Mouse (Mus musculus): Measurements from ENCODE around the gene Hist2h3c2. TPM values are rescaled to one million over a fixed set of nuclear protein-coding genes. Genes with fewer than 3 reads are reported as not detected.
"Not testable (repeated sequence)": the region's sequence is repeated elsewhere in the genome, so short reads cannot be mapped to it uniquely, and the experiment has no call there.

The Hist2h3c2 gene
- polyA plus RNA-seq (2014; fragmentation: Nextera tagmentation; extraction: Ambion mirVana), result 1.2 and 1.7 TPM in 2 replicates

GRCm38 (mm10) chr3:96238954-96239793 lies at the start of gene Hist2h3c2:
Gene Hist2h3c2 (minus strand): TSS chr3:96239127.
- not testable (repeated sequence) for H3K27me3 ChIP-seq (ENCODE audit: control insufficient read depth, insufficient read depth, low read length); H3K9me3 ChIP-seq (ENCODE audit: control insufficient read depth, low read length); H3K36me3 ChIP-seq (replicated peaks; ENCODE audit: control insufficient read depth, insufficient read depth); DNase-seq (ENCODE audit: low spot score)
- H3K4me3 ChIP-seq (replicated peaks; ENCODE audit: low read length), result peak within 1 kb of the TSS; percentile 27
- H3K27ac ChIP-seq, result peak within 1 kb of the TSS; percentile 59; the same call in 1 of the 2 replicates
- H3K4me1 ChIP-seq (replicated peaks; ENCODE audit: control insufficient read depth, insufficient read depth, low read length), result peaks cover 15% of the 10 kb centered on the region
- WGBS, result 0% methylated on average over 10 of the region's 68 CpGs
- ATAC-seq (ENCODE audit: low FRiP score), result peak; percentile 91
- H3K9ac ChIP-seq, result peak within 1 kb of the TSS; percentile 49; the same call in 1 of the 2 replicates
- H3K4me2 ChIP-seq (replicated peaks), result peak within 1 kb of the TSS; percentile 48

GRCm38 (mm10) chr3:96287334-96287733 lies 48.4 kb upstream of the Hist2h3c2 start:
- not testable (repeated sequence) for H3K4me1 ChIP-seq (replicated peaks; ENCODE audit: control insufficient read depth, insufficient read depth, low read length); H3K4me3 ChIP-seq (replicated peaks; ENCODE audit: low read length); H3K27ac ChIP-seq; H3K36me3 ChIP-seq (replicated peaks; ENCODE audit: control insufficient read depth, insufficient read depth); ATAC-seq (ENCODE audit: low FRiP score); H3K4me2 ChIP-seq (replicated peaks); DNase-seq (ENCODE audit: low spot score); H3K9me3 ChIP-seq (ENCODE audit: control insufficient read depth, low read length); H3K9ac ChIP-seq
- peaks cover 27% of the 10 kb centered on the region; the same call in 1 of the 2 replicates for H3K27me3 ChIP-seq (ENCODE audit: control insufficient read depth, insufficient read depth, low read length)
- 89% methylated on average over 11 of the region's 11 CpGs for WGBS

GRCm38 (mm10) chr3:96284457-96284856 lies 45.5 kb upstream of the Hist2h3c2 start:
- Histone ChIP-seq H3K4me2 (replicated peaks) (no peak overlapping the region), H3K27me3 (ENCODE audit: control insufficient read depth, insufficient read depth, low read length) (peaks cover 31% of the 10 kb centered on the region; the same call in 1 of the 2 replicates), H3K4me1 (replicated peaks; ENCODE audit: control insufficient read depth, insufficient read depth, low read length) (no peaks in the 10 kb centered on the region), H3K4me3 (replicated peaks; ENCODE audit: low read length) (no peak overlapping the region), H3K36me3 (replicated peaks; ENCODE audit: control insufficient read depth, insufficient read depth) (no peaks in the 10 kb centered on the region), H3K9me3 (ENCODE audit: control insufficient read depth, low read length) (no peaks in the 10 kb centered on the region), H3K9ac (no peak overlapping the region), H3K27ac (no peak overlapping the region)
- no peak for ATAC-seq (ENCODE audit: low FRiP score)
- WGBS, result 27% methylated on average over 4 of the region's 4 CpGs
- DNase-seq (ENCODE audit: low spot score), result peak; percentile 71

DNA sequence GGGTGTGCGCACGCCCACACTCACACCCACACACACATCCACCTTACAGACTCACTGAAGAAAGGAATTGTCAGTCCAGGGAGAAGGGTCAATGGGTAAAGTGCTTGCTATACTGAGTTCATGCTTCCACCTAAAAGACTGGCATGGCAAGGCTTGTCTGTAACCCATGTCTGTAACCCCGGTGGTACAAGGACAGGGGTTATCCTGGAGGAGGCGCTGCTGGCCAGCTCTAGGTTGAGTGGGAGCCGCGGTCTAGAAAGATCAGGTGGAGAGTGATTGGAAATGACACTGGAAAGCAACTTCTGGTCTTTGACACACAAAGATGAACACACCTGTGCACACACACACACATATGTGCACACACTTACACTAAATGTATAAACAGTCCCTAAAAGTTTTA lies 41.7 kb upstream of the Hist2h3c2 start:
- H3K9ac ChIP-seq, result no peak overlapping the region
- no peaks in the 10 kb centered on the region for H3K36me3 ChIP-seq (replicated peaks; ENCODE audit: control insufficient read depth, insufficient read depth)
- H3K4me3 ChIP-seq (replicated peaks; ENCODE audit: low read length), result no peak overlapping the region
- peaks cover 31% of the 10 kb centered on the region; the same call in 1 of the 2 replicates for H3K27me3 ChIP-seq (ENCODE audit: control insufficient read depth, insufficient read depth, low read length)
- H3K4me1 ChIP-seq (replicated peaks; ENCODE audit: control insufficient read depth, insufficient read depth, low read length), result 0 out of 2 replicates have a peak, but pooled peaks cover 3% of the 10 kb centered on the region
- ATAC-seq (ENCODE audit: low FRiP score), result no peak
- H3K4me2 ChIP-seq (replicated peaks), result no peak overlapping the region
- 53% methylated on average over 6 of the region's 6 CpGs for WGBS
- no peak overlapping the region for H3K27ac ChIP-seq
- no peaks in the 10 kb centered on the region for H3K9me3 ChIP-seq (ENCODE audit: control insufficient read depth, low read length)
- DNase-seq (ENCODE audit: low spot score), result no peak

GRCm38 (mm10) chr3:96277800-96278624 lies 39.1 kb upstream of the Hist2h3c2 start:
- Histone ChIP-seq H3K27me3 (ENCODE audit: control insufficient read depth, insufficient read depth, low read length) (peaks cover 10% of the 10 kb centered on the region; the same call in 1 of the 2 replicates), H3K36me3 (replicated peaks; ENCODE audit: control insufficient read depth, insufficient read depth) (no peaks in the 10 kb centered on the region), H3K9me3 (ENCODE audit: control insufficient read depth, low read length) (no peaks in the 10 kb centered on the region), H3K4me2 (replicated peaks) (peak overlapping the region; percentile 66), H3K27ac (peak overlapping the region; percentile 87), H3K4me1 (replicated peaks; ENCODE audit: control insufficient read depth, insufficient read depth, low read length) (0 out of 2 replicates have a peak, but pooled peaks cover 3% of the 10 kb centered on the region), H3K4me3 (replicated peaks; ENCODE audit: low read length) (peak overlapping the region; percentile 44), H3K9ac (peak overlapping the region; percentile 62)
- ATAC-seq (ENCODE audit: low FRiP score), result peak; percentile 98
- peak; percentile 89 for DNase-seq (ENCODE audit: low spot score)
- WGBS, result under 1% methylated on average over 49 of the region's 49 CpGs

DNA sequence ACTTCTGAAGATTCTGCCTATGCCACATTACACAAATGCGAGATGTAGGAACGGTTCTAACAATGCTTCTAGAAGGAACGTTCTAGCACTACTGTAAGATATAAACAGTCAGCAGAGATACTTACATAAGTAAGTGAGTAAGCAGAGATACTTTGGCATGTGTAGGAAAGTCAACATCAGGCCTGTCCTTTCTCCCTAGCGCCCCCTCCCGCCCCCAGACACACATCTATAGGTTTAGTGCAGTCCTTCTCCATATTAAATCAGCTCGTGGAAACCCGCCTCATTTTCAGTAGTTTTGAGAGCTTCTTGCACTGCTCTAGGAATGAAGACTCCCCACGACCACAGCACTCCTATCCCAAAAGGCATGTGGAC lies 38.5 kb upstream of the Hist2h3c2 start:
- Histone ChIP-seq H3K36me3 (replicated peaks; ENCODE audit: control insufficient read depth, insufficient read depth) (no peaks in the 10 kb centered on the region), H3K4me2 (replicated peaks) (peak overlapping the region; percentile 66), H3K27ac (0 out of 2 replicates have a peak overlapping the region, but pooled peaks have one; percentile 87), H3K9ac (peak overlapping the region; percentile 62), H3K9me3 (ENCODE audit: control insufficient read depth, low read length) (no peaks in the 10 kb centered on the region), H3K27me3 (ENCODE audit: control insufficient read depth, insufficient read depth, low read length) (peaks cover 4% of the 10 kb centered on the region; the same call in 1 of the 2 replicates), H3K4me1 (replicated peaks; ENCODE audit: control insufficient read depth, insufficient read depth, low read length) (0 out of 2 replicates have a peak, but pooled peaks cover 3% of the 10 kb centered on the region), H3K4me3 (replicated peaks; ENCODE audit: low read length) (peak overlapping the region; percentile 44)
- ATAC-seq (ENCODE audit: low FRiP score) (no peak), DNase-seq (ENCODE audit: low spot score) (peak; percentile 47)
- 14% methylated on average over 8 of the region's 8 CpGs for WGBS

DNA sequence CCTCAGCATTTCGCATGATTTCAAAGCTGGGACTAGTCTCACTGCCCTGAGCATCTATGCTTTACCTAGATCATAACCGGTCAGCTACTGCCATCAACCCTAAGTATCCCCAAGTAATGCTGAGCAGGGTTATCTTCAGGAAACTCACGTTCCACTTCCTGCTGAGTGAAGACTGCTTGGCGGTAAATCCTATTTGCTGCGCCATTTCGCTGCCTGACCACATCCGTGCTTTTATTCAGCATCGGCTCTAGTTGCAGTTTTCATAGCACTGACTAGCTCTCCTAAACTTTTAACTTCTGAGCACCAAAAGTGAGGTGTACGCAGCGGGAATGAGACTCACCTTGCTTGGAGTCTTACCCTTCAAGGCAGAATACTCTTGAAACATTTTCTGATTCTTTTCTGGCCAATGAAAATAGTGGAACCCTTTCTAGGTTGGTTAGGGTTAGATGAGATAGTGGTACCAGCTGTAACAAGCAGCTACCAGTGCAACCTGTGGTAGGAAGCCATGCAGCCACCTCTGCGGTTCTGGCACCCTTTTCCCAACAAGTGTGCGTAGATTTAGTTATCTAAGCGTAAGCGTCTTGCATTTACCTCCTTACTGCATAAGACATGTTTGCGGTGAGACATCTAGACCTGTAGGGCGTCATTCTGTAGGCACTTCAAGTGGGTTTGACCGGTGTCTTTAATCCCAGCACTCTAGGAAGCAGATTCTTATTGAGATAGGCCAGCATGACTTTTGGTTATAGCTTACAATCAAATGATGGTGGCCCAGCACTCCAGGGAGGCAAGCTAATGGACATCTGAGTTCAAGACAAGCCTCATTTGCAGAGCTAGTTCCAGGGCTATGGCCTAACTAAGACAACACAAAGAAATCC lies 34.9 kb upstream of the Hist2h3c2 start:
- DNase-seq (ENCODE audit: low spot score) (no peak), ATAC-seq (ENCODE audit: low FRiP score) (no peak)
- Histone ChIP-seq H3K9me3 (ENCODE audit: control insufficient read depth, low read length) (no peaks in the 10 kb centered on the region), H3K4me3 (replicated peaks; ENCODE audit: low read length) (no peak overlapping the region), H3K4me2 (replicated peaks) (no peak overlapping the region), H3K27ac (no peak overlapping the region), H3K9ac (no peak overlapping the region), H3K36me3 (replicated peaks; ENCODE audit: control insufficient read depth, insufficient read depth) (no peaks in the 10 kb centered on the region), H3K4me1 (replicated peaks; ENCODE audit: control insufficient read depth, insufficient read depth, low read length) (0 out of 2 replicates have a peak, but pooled peaks cover 3% of the 10 kb centered on the region), H3K27me3 (ENCODE audit: control insufficient read depth, insufficient read depth, low read length) (no peaks in the 10 kb centered on the region)
- WGBS, result 92% methylated on average over 17 of the region's 17 CpGs

- ATAC-seq (ENCODE audit: low FRiP score), result peak; percentile 97
- Histone ChIP-seq H3K27me3 (ENCODE audit: control insufficient read depth, insufficient read depth, low read length) (no peaks in the 10 kb centered on the region), H3K27ac (peak within 1 kb of the TSS; percentile 93), H3K9me3 (ENCODE audit: control insufficient read depth, low read length) (no peaks in the 10 kb centered on the region), H3K4me2 (replicated peaks) (peak within 1 kb of the TSS; percentile 83), H3K36me3 (replicated peaks; ENCODE audit: control insufficient read depth, insufficient read depth) (no peaks in the 10 kb centered on the region), H3K9ac (peak within 1 kb of the TSS; percentile 68), H3K4me1 (replicated peaks; ENCODE audit: control insufficient read depth, insufficient read depth, low read length) (0 out of 2 replicates have a peak, but pooled peaks cover 4% of the 10 kb centered on the region), H3K4me3 (replicated peaks; ENCODE audit: low read length) (peak within 1 kb of the TSS; percentile 46)
- under 1% methylated on average over 45 of the region's 45 CpGs for WGBS
- DNase-seq (ENCODE audit: low spot score), result peak; percentile 94
Observed at GRCm38 (mm10) chr3:96269511-96270474, 30.9 kb upstream of the Hist2h3c2 start, which contains the start of gene Hist2h2bb. Gene Hist2h2bb (plus strand): TSS chr3:96269752.
